Mouse (Mus musculus): ENCODE measurements around the gene Pak6.

The Pak6 gene

GRCm38 (mm10) chr2:118664975-118665516 is 1.9 kb downstream of the Pak6 start:
- no peak for DNase-seq (ENCODE audit: low spot score in 2 of 2)

- no peak for DNase-seq (ENCODE audit: low spot score in 2 of 2)
Measured at GRCm38 (mm10) chr2:118665616-118666015, 2.5 kb downstream of the Pak6 start.

- DNase-seq (ENCODE audit: low spot score in 2 of 2): no peak
Measured at GRCm38 (mm10) chr2:118667181-118667580, 4.1 kb downstream of the Pak6 start.

- no peak for DNase-seq (ENCODE audit: low spot score in 2 of 2)
Measured at GRCm38 (mm10) chr2:118669245-118669644, 6.1 kb downstream of the Pak6 start.

GRCm38 (mm10) chr2:118669785-118670184 is 6.7 kb downstream of the Pak6 start:
- peak in 1 of 2 experiments; percentile 29 for DNase-seq (ENCODE audit: low spot score in 2 of 2)

- DNase-seq (ENCODE audit: low spot score in 2 of 2): no peak
Measured at GRCm38 (mm10) chr2:118671728-118672127, 8.6 kb downstream of the Pak6 start.

- no peak for DNase-seq (ENCODE audit: low spot score in 2 of 2)
Measured at GRCm38 (mm10) chr2:118673686-118674465, 10.8 kb downstream of the Pak6 start.

GRCm38 (mm10) chr2:118674500-118674899 is 11.4 kb downstream of the Pak6 start:
- DNase-seq (ENCODE audit: low spot score in 2 of 2): no peak

GRCm38 (mm10) chr2:118676839-118677741 is 14.0 kb downstream of the Pak6 start:
- DNase-seq (ENCODE audit: low spot score in 2 of 2): no peak

GRCm38 (mm10) chr2:118677817-118678216 is 14.7 kb downstream of the Pak6 start:
- DNase-seq (ENCODE audit: low spot score in 2 of 2): no peak

GRCm38 (mm10) chr2:118679577-118679976 is 16.5 kb downstream of the Pak6 start:
- DNase-seq (ENCODE audit: low spot score in 2 of 2): no peak

- no peak for DNase-seq (ENCODE audit: low spot score in 2 of 2)
Measured at GRCm38 (mm10) chr2:118680926-118681325, 17.8 kb downstream of the Pak6 start.

- no peak for DNase-seq (ENCODE audit: low spot score in 2 of 2)
Measured at GRCm38 (mm10) chr2:118682544-118683260, 19.6 kb downstream of the Pak6 start.

- DNase-seq (ENCODE audit: low spot score in 2 of 2): no peak
Measured at GRCm38 (mm10) chr2:118685088-118685487, 22.0 kb downstream of the Pak6 start.

- DNase-seq (ENCODE audit: low spot score in 2 of 2): no peak
Measured at GRCm38 (mm10) chr2:118686693-118687092, 23.6 kb downstream of the Pak6 start.

- no peak for DNase-seq (ENCODE audit: low spot score in 2 of 2)
Measured at GRCm38 (mm10) chr2:118687791-118688190, 24.7 kb downstream of the Pak6 start.

- DNase-seq (ENCODE audit: low spot score in 2 of 2): no peak
Measured at GRCm38 (mm10) chr2:118689875-118690274, 26.8 kb downstream of the Pak6 start.

GRCm38 (mm10) chr2:118693370-118693966 is 30.4 kb downstream of the Pak6 start:
- DNase-seq (ENCODE audit: low spot score in 2 of 2): no peak

GRCm38 (mm10) chr2:118695677-118696232 is 32.7 kb downstream of the Pak6 start:
- DNase-seq (ENCODE audit: low spot score in 2 of 2): peak in 1 of 2 experiments; percentile 44

- DNase-seq (ENCODE audit: low spot score in 2 of 2): no peak
Measured at GRCm38 (mm10) chr2:118696451-118697308, 33.6 kb downstream of the Pak6 start.

Data from heart, adult 9 months (tissue).